Mouse (Mus musculus): ENCODE measurements around the gene Arid3a. TPM values are rescaled to one million over a fixed set of nuclear protein-coding genes. Genes with fewer than 3 reads are reported as not detected.

Arid3a gene
- polyA plus RNA-seq, 1 experiment from 2014 or later: 5.8 TPM

GRCm38 (mm10) chr10:79983205-79983604, 56.4 kb downstream of the Arid3a start:
- H3K9ac ChIP-seq (ENCODE audit: low read depth, low read length): peak overlapping the region; percentile 92
- peaks cover 11% of the 10 kb centered on the region for H3K36me3 ChIP-seq (ENCODE audit: control insufficient read depth, insufficient read depth)
- peaks cover 4% of the 10 kb centered on the region; the same call in 1 of the 2 replicates for H3K9me3 ChIP-seq (replicated peaks; ENCODE audit: control insufficient read depth, low read length)
- ATAC-seq (ENCODE audit: low read depth): no peak
- peaks cover 41% of the 10 kb centered on the region for H3K4me1 ChIP-seq (ENCODE audit: control insufficient read depth, low read depth, low read length)
- peak overlapping the region; percentile 96 for H3K4me2 ChIP-seq (ENCODE audit: low read depth, low read length)
- peak overlapping the region; percentile 99 for H3K27ac ChIP-seq (ENCODE audit: low read length)
- H3K27me3 ChIP-seq (ENCODE audit: control insufficient read depth, insufficient read depth, low read depth, low read length): peaks cover 9% of the 10 kb centered on the region
- WGBS (ENCODE audit: insufficient replicate concordance): 66% methylated on average over 5 of the region's 5 CpGs
- H3K4me3 ChIP-seq (ENCODE audit: low read depth, low read length): peak overlapping the region; percentile 87

- peak overlapping the region; percentile 87 for H3K4me3 ChIP-seq (ENCODE audit: low read depth, low read length)
- under 1% methylated on average over 17 of the region's 21 CpGs for WGBS (ENCODE audit: insufficient replicate concordance)
- peaks cover 45% of the 10 kb centered on the region for H3K4me1 ChIP-seq (ENCODE audit: control insufficient read depth, low read depth, low read length)
- H3K36me3 ChIP-seq (ENCODE audit: control insufficient read depth, insufficient read depth): peaks cover 6% of the 10 kb centered on the region
- peaks cover under 1% of the 10 kb centered on the region; the same call in 1 of the 2 replicates for H3K9me3 ChIP-seq (replicated peaks; ENCODE audit: control insufficient read depth, low read length)
- peak overlapping the region; percentile 99 for H3K27ac ChIP-seq (ENCODE audit: low read length)
- no peak for ATAC-seq (ENCODE audit: low read depth)
- peak overlapping the region; percentile 96 for H3K4me2 ChIP-seq (ENCODE audit: low read depth, low read length)
- H3K27me3 ChIP-seq (ENCODE audit: control insufficient read depth, insufficient read depth, low read depth, low read length): peaks cover 13% of the 10 kb centered on the region
- H3K9ac ChIP-seq (ENCODE audit: low read depth, low read length): peak overlapping the region; percentile 92
Measured at GRCm38 (mm10) chr10:79983670-79984069, 56.8 kb downstream of the Arid3a start.

- peak within 1 kb of the TSS; percentile 87 for H3K4me3 ChIP-seq (ENCODE audit: low read depth, low read length)
- WGBS (ENCODE audit: insufficient replicate concordance): 0% methylated on average over 37 of the region's 49 CpGs
- H3K4me1 ChIP-seq (ENCODE audit: control insufficient read depth, low read depth, low read length): peaks cover 51% of the 10 kb centered on the region
- peak within 1 kb of the TSS; percentile 99 for H3K27ac ChIP-seq (ENCODE audit: low read length)
- ATAC-seq (ENCODE audit: low read depth): peak; percentile 67
- peak within 1 kb of the TSS; percentile 96 for H3K4me2 ChIP-seq (ENCODE audit: low read depth, low read length)
- no peaks in the 10 kb centered on the region for H3K36me3 ChIP-seq (ENCODE audit: control insufficient read depth, insufficient read depth)
- H3K9me3 ChIP-seq (replicated peaks; ENCODE audit: control insufficient read depth, low read length): no peaks in the 10 kb centered on the region
- H3K27me3 ChIP-seq (ENCODE audit: control insufficient read depth, insufficient read depth, low read depth, low read length): peaks cover 20% of the 10 kb centered on the region
- peak within 1 kb of the TSS; percentile 92 for H3K9ac ChIP-seq (ENCODE audit: low read depth, low read length)
Measured at GRCm38 (mm10) chr10:79984195-79984816, 57.5 kb downstream of the Arid3a start, which contains the start of gene Tmem259. Tmem259 (minus strand) TSS chr10:79984330.

GRCm38 (mm10) chr10:79984871-79985270, 58.0 kb downstream of the Arid3a start:
- peak overlapping the region; percentile 87 for H3K4me3 ChIP-seq (ENCODE audit: low read depth, low read length)
- H3K4me2 ChIP-seq (ENCODE audit: low read depth, low read length): peak overlapping the region; percentile 96
- H3K4me1 ChIP-seq (ENCODE audit: control insufficient read depth, low read depth, low read length): peaks cover 51% of the 10 kb centered on the region
- peak; percentile 87 for ATAC-seq (ENCODE audit: low read depth)
- under 1% methylated on average over 22 of the region's 22 CpGs for WGBS (ENCODE audit: insufficient replicate concordance)
- H3K27me3 ChIP-seq (ENCODE audit: control insufficient read depth, insufficient read depth, low read depth, low read length): peaks cover 25% of the 10 kb centered on the region
- no peaks in the 10 kb centered on the region for H3K36me3 ChIP-seq (ENCODE audit: control insufficient read depth, insufficient read depth)
- no peaks in the 10 kb centered on the region for H3K9me3 ChIP-seq (replicated peaks; ENCODE audit: control insufficient read depth, low read length)
- H3K9ac ChIP-seq (ENCODE audit: low read depth, low read length): peak overlapping the region; percentile 92
- peak overlapping the region; percentile 99 for H3K27ac ChIP-seq (ENCODE audit: low read length)

GRCm38 (mm10) chr10:79985334-79986231, 58.7 kb downstream of the Arid3a start:
- peaks cover 28% of the 10 kb centered on the region for H3K27me3 ChIP-seq (ENCODE audit: control insufficient read depth, insufficient read depth, low read depth, low read length)
- peak overlapping the region; percentile 87 for H3K4me3 ChIP-seq (ENCODE audit: low read depth, low read length)
- H3K4me1 ChIP-seq (ENCODE audit: control insufficient read depth, low read depth, low read length): peaks cover 51% of the 10 kb centered on the region
- peak; percentile 30 for ATAC-seq (ENCODE audit: low read depth)
- H3K4me2 ChIP-seq (ENCODE audit: low read depth, low read length): peak overlapping the region; percentile 96
- peak overlapping the region; percentile 99 for H3K27ac ChIP-seq (ENCODE audit: low read length)
- H3K9ac ChIP-seq (ENCODE audit: low read depth, low read length): peak overlapping the region; percentile 92
- H3K36me3 ChIP-seq (ENCODE audit: control insufficient read depth, insufficient read depth): no peaks in the 10 kb centered on the region
- 2% methylated on average over 35 of the region's 35 CpGs for WGBS (ENCODE audit: insufficient replicate concordance)
- no peaks in the 10 kb centered on the region for H3K9me3 ChIP-seq (replicated peaks; ENCODE audit: control insufficient read depth, low read length)

- no peaks in the 10 kb centered on the region for H3K9me3 ChIP-seq (replicated peaks; ENCODE audit: control insufficient read depth, low read length)
- peak overlapping the region; percentile 99 for H3K27ac ChIP-seq (ENCODE audit: low read length)
- 20% methylated on average over 6 of the region's 6 CpGs for WGBS (ENCODE audit: insufficient replicate concordance)
- peaks cover 28% of the 10 kb centered on the region for H3K27me3 ChIP-seq (ENCODE audit: control insufficient read depth, insufficient read depth, low read depth, low read length)
- H3K36me3 ChIP-seq (ENCODE audit: control insufficient read depth, insufficient read depth): no peaks in the 10 kb centered on the region
- H3K4me1 ChIP-seq (ENCODE audit: control insufficient read depth, low read depth, low read length): peaks cover 51% of the 10 kb centered on the region
- peak overlapping the region; percentile 92 for H3K9ac ChIP-seq (ENCODE audit: low read depth, low read length)
- peak overlapping the region; percentile 87 for H3K4me3 ChIP-seq (ENCODE audit: low read depth, low read length)
- ATAC-seq (ENCODE audit: low read depth): peak; percentile 22
- peak overlapping the region; percentile 96 for H3K4me2 ChIP-seq (ENCODE audit: low read depth, low read length)
Measured at GRCm38 (mm10) chr10:79986232-79986878, 59.5 kb downstream of the Arid3a start.

GRCm38 (mm10) chr10:79986963-79987362, 60.1 kb downstream of the Arid3a start:
- Histone ChIP-seq H3K27ac (ENCODE audit: low read length) (peak overlapping the region; percentile 99), H3K4me2 (ENCODE audit: low read depth, low read length) (peak overlapping the region; percentile 96), H3K9me3 (replicated peaks; ENCODE audit: control insufficient read depth, low read length) (no peaks in the 10 kb centered on the region; the same call in 1 of the 2 replicates), H3K36me3 (ENCODE audit: control insufficient read depth, insufficient read depth) (peaks cover under 1% of the 10 kb centered on the region; the same call in 1 of the 2 replicates), H3K27me3 (ENCODE audit: control insufficient read depth, insufficient read depth, low read depth, low read length) (peaks cover 28% of the 10 kb centered on the region), H3K4me1 (ENCODE audit: control insufficient read depth, low read depth, low read length) (peaks cover 51% of the 10 kb centered on the region), H3K4me3 (ENCODE audit: low read depth, low read length) (peak overlapping the region; percentile 87), H3K9ac (ENCODE audit: low read depth, low read length) (peak overlapping the region; percentile 92)
- ATAC-seq (ENCODE audit: low read depth): no peak
- under 1% methylated on average over 11 of the region's 11 CpGs for WGBS (ENCODE audit: insufficient replicate concordance)

- ATAC-seq (ENCODE audit: low read depth): no peak
- Histone ChIP-seq H3K4me1 (ENCODE audit: control insufficient read depth, low read depth, low read length) (peaks cover 45% of the 10 kb centered on the region), H3K4me2 (ENCODE audit: low read depth, low read length) (peak overlapping the region; percentile 71), H3K9ac (ENCODE audit: low read depth, low read length) (peak overlapping the region; percentile 58), H3K27me3 (ENCODE audit: control insufficient read depth, insufficient read depth, low read depth, low read length) (peaks cover 28% of the 10 kb centered on the region), H3K9me3 (replicated peaks; ENCODE audit: control insufficient read depth, low read length) (no peaks in the 10 kb centered on the region; the same call in 1 of the 2 replicates), H3K4me3 (ENCODE audit: low read depth, low read length) (peak overlapping the region; percentile 64), H3K36me3 (ENCODE audit: control insufficient read depth, insufficient read depth) (peaks cover 4% of the 10 kb centered on the region; the same call in 1 of the 2 replicates), H3K27ac (ENCODE audit: low read length) (peak overlapping the region; percentile 99)
- 18% methylated on average over 27 of the region's 27 CpGs for WGBS (ENCODE audit: insufficient replicate concordance)
Measured at GRCm38 (mm10) chr10:79987771-79988505, 61.1 kb downstream of the Arid3a start.
